8 mouse cellular contexts compared by ENCODE assay signal in the genomic region with DNA sequence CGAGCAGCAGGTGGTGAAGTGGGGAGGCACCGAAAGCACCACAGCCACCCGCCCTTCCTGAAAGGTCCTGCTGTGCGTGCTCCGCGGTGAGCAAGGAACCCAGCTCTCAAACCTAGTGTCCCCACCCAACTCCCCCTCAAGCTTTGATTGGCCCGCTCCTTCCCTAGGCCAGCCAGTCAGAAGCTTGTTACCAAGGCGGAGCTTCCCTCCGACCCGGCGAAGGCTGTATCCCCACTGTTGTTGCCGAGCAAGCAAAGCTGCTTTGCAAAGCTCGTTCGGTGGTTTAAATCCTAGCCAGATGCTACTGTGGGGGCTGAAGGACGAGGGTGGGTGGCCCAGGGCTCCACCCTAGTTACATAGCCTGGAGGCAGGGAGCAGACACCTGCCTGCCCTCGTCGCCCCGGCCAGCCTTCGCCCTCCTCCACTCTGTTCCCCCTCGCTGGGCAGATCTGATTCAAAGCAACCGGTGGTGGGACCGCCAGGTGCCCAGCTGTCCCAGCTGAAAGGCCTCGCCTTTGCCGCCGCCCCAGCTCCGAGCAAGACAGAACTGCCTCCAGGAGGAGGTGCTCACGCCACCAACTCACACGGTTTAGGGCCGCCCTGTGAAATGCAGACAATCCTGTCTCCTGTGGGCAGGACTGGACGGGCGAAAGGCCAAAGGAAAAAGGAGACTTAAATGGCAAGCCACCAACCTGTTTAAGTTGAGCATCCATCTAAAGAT. TPM values are rescaled to one million over a fixed set of nuclear protein-coding genes. Genes with fewer than 3 reads are reported as not detected.
DNase-seq lines count a peak whose midpoint lies in the region; ATAC-seq lines count a peak whose summit lies in the region.

No protein-coding gene starts in this region.

- peak overlapping the region; percentile 95 for H3K27ac ChIP-seq in brown adipose tissue, adult 24 weeks (replicated peaks; ENCODE audit: low read depth, low read length)
- peak overlapping the region; percentile 99 for H3K27ac ChIP-seq in heart, embryonic 14.5 days (replicated peaks in 1 of 2; ENCODE audit: control insufficient read depth in 1 of 2, insufficient read depth in 1 of 2, low read depth in 2 of 2, low read length in 2 of 2)
- peak overlapping the region; percentile 98 for H3K27ac ChIP-seq in liver, embryonic 13.5 days
- H3K27ac ChIP-seq in stomach, embryonic 14.5 days (ENCODE audit: low read length) = peak overlapping the region; percentile 98

- ATAC-seq in erythroid progenitor cell, adult 5-6 weeks (replicated peaks; ENCODE audit: low FRiP score, poor library complexity, severe bottlenecking) = peak; percentile 91
- ATAC-seq in heart, embryonic 14.5 days (ENCODE audit: insufficient number of reproducible peaks, insufficient read depth, low FRiP score, low read depth) = peak; percentile 88
- peak; percentile 96 for ATAC-seq in liver, embryonic 13.5 days (ENCODE audit: low read depth)
- peak; percentile 94 for ATAC-seq in stomach, embryonic 14.5 days (ENCODE audit: insufficient number of reproducible peaks, insufficient read depth, low FRiP score, low read depth)

- H3K4me1 ChIP-seq in brown adipose tissue, adult 24 weeks (ENCODE audit: control insufficient read depth, insufficient read depth, insufficient read length, low read length) = peaks cover 55% of the 10 kb centered on the region
- H3K4me1 ChIP-seq in heart, embryonic 14.5 days (ENCODE audit: control insufficient read depth in 2 of 2, insufficient read depth in 2 of 2, low read length in 2 of 2) = peaks cover 43 to 47% of the 10 kb centered on the region in 2 experiments
- H3K4me1 ChIP-seq in liver, embryonic 13.5 days (replicated peaks) = peaks cover 95% of the 10 kb centered on the region
- peaks cover 63% of the 10 kb centered on the region for H3K4me1 ChIP-seq in stomach, embryonic 14.5 days (ENCODE audit: control insufficient read depth, insufficient read depth, low read length)

- peak overlapping the region; percentile 80 for H3K9ac ChIP-seq in heart, embryonic 14.5 days (ENCODE audit: low read length)
- H3K9ac ChIP-seq in liver, embryonic 13.5 days = peak overlapping the region; percentile 76
- H3K9ac ChIP-seq in stomach, embryonic 14.5 days (replicated peaks; ENCODE audit: low read depth, low read length) = peak overlapping the region; percentile 29; the same call in 1 of the 2 replicates

- WGBS in heart, embryonic 14.5 days = 1% methylated on average over 31 of the region's 31 CpGs
- WGBS in liver, embryonic 13.5 days (ENCODE audit: insufficient replicate concordance) = 5% methylated on average over 31 of the region's 31 CpGs
- 2% methylated on average over 28 of the region's 31 CpGs for WGBS in stomach, embryonic 14.5 days

- peak; percentile 95 for DNase-seq in CD4-positive, CD25-positive, alpha-beta regulatory T cell, adult 2 months (ENCODE audit: low read depth, low spot score)
- DNase-seq in kidney, postnatal 10 days = peak; percentile 93
- peak; percentile 92 for DNase-seq in liver, embryonic 13.5 days
- DNase-seq in natural killer cell, adult 2 months (ENCODE audit: low spot score in 2 of 2) = peak; percentile 88 to 93

- H3K4me3 ChIP-seq in brown adipose tissue, adult 24 weeks (ENCODE audit: insufficient read depth, low read depth, low read length) = peak overlapping the region; percentile 55
- peak overlapping the region; percentile 38 to 47 for H3K4me3 ChIP-seq in heart, embryonic 14.5 days (ENCODE audit: control insufficient read depth in 1 of 2, insufficient read depth in 1 of 2, low read depth in 1 of 2, low read length in 2 of 2)
- H3K4me3 ChIP-seq in liver, embryonic 13.5 days (replicated peaks) = peak overlapping the region; percentile 60
- H3K4me3 ChIP-seq in stomach, embryonic 14.5 days (ENCODE audit: low read depth, low read length) = peak overlapping the region; percentile 19

- H3K27me3 ChIP-seq in heart, embryonic 14.5 days (ENCODE audit: control insufficient read depth, insufficient read depth, low read length) = no peaks in the 10 kb centered on the region
- peaks cover 55% of the 10 kb centered on the region for H3K27me3 ChIP-seq in liver, embryonic 13.5 days
- H3K27me3 ChIP-seq in stomach, embryonic 14.5 days (ENCODE audit: control insufficient read depth, insufficient read depth, low read length) = no peaks in the 10 kb centered on the region

- peak overlapping the region; percentile 88 for H3K4me2 ChIP-seq in heart, embryonic 14.5 days (ENCODE audit: low read length)
- H3K4me2 ChIP-seq in liver, embryonic 13.5 days = peak overlapping the region; percentile 85
- H3K4me2 ChIP-seq in stomach, embryonic 14.5 days (replicated peaks; ENCODE audit: low read depth, low read length) = peak overlapping the region; percentile 67

- no peaks in the 10 kb centered on the region for H3K9me3 ChIP-seq in heart, embryonic 14.5 days (ENCODE audit: control insufficient read depth, low read length)
- no peaks in the 10 kb centered on the region for H3K9me3 ChIP-seq in liver, embryonic 13.5 days (replicated peaks)
- H3K9me3 ChIP-seq in stomach, embryonic 14.5 days (ENCODE audit: control insufficient read depth, low read depth, low read length) = no peaks in the 10 kb centered on the region

- no peaks in the 10 kb centered on the region for H3K36me3 ChIP-seq in heart, embryonic 14.5 days (ENCODE audit: control insufficient read depth, insufficient read depth, low read length)
- H3K36me3 ChIP-seq in liver, embryonic 13.5 days = no peaks in the 10 kb centered on the region
- no peaks in the 10 kb centered on the region for H3K36me3 ChIP-seq in stomach, embryonic 14.5 days (ENCODE audit: control insufficient read depth, insufficient read depth, low read length)

RNA-seq across cellular contexts. Expression of a gene that starts 17.9 kb away (rescaled TPM):
- 16.6 and 53.4 TPM in 2 replicates for polyA plus RNA-seq in brown adipose tissue, adult 24 weeks (2012; ENCODE audit: insufficient read depth, insufficient read length, missing spikeins)
- 156 and 184 TPM in 2 replicates for total RNA-seq in erythroid progenitor cell, adult 5-6 weeks (2015; ENCODE audit: low replicate concordance)
- total RNA-seq in erythroid progenitor cell, adult 5-6 weeks (2017; ENCODE audit: low replicate concordance) = 261 and 289 TPM in 2 replicates
- polyA plus RNA-seq in heart, embryonic 14.5 days (2014; fragmentation: Nextera tagmentation; extraction: Ambion mirVana) = 34.7 and 36.9 TPM in 2 replicates
- polyA plus RNA-seq in liver, embryonic 13.5 days (2015; fragmentation: Nextera tagmentation; extraction: Ambion mirVana) = 79.6 and 89.1 TPM in 2 replicates
- 55.5 and 61.4 TPM in 2 replicates for polyA plus RNA-seq in stomach, embryonic 14.5 days (2014; fragmentation: Nextera tagmentation; extraction: Ambion mirVana)

RNA-seq across cellular contexts. Expression of a gene that starts 24.0 kb away (rescaled TPM):
- polyA plus RNA-seq in brown adipose tissue, adult 24 weeks (2012; ENCODE audit: insufficient read depth, insufficient read length, missing spikeins) = 0.38 and 0.55 TPM in 2 replicates
- not detected in 2 replicates for total RNA-seq in erythroid progenitor cell, adult 5-6 weeks (2015; ENCODE audit: low replicate concordance)
- total RNA-seq in erythroid progenitor cell, adult 5-6 weeks (2017; ENCODE audit: low replicate concordance) = not detected in 2 replicates
- polyA plus RNA-seq in heart, embryonic 14.5 days (2014; fragmentation: Nextera tagmentation; extraction: Ambion mirVana) = 15.9 and 18.0 TPM in 2 replicates
- 2.2 and 2.5 TPM in 2 replicates for polyA plus RNA-seq in liver, embryonic 13.5 days (2015; fragmentation: Nextera tagmentation; extraction: Ambion mirVana)
- 7.2 and 7.6 TPM in 2 replicates for polyA plus RNA-seq in stomach, embryonic 14.5 days (2014; fragmentation: Nextera tagmentation; extraction: Ambion mirVana)

RNA-seq across cellular contexts. Expression of a gene that starts 50.0 kb away (rescaled TPM):
- not detected in 2 replicates for polyA plus RNA-seq in brown adipose tissue, adult 24 weeks (2012; ENCODE audit: insufficient read depth, insufficient read length, missing spikeins)
- total RNA-seq in erythroid progenitor cell, adult 5-6 weeks (2015; ENCODE audit: low replicate concordance) = 1.1 and 4.2 TPM in 2 replicates
- total RNA-seq in erythroid progenitor cell, adult 5-6 weeks (2017; ENCODE audit: low replicate concordance) = not detected in 2 replicates
- polyA plus RNA-seq in heart, embryonic 14.5 days (2014; fragmentation: Nextera tagmentation; extraction: Ambion mirVana) = 0.46 and 0.96 TPM in 2 replicates
- polyA plus RNA-seq in liver, embryonic 13.5 days (2015; fragmentation: Nextera tagmentation; extraction: Ambion mirVana) = 0.08 and 0.12 TPM in 2 replicates
- not detected in 2 replicates for polyA plus RNA-seq in stomach, embryonic 14.5 days (2014; fragmentation: Nextera tagmentation; extraction: Ambion mirVana)

Comparison
In these comparisons a context has a peak if more than half of its experiments do, and no peak if none do; other contexts are left out.
1. Peak in every context shown above with its lines: DNase-seq, ATAC-seq, H3K4me3 ChIP-seq and H3K27ac ChIP-seq.
2. H3K9ac ChIP-seq: peak in every context shown above with its lines; median percentile 80 in heart, embryonic 14.5 days; 76 in liver, embryonic 13.5 days; 29 in stomach, embryonic 14.5 days.